Mouse (Mus musculus) ES-E14 (cell line): ENCODE data around the gene Crlf1.

Experiments
- CHD2 ChIP-seq: IDR thresholded peaks from 2 replicates; pipeline ENCODE4 v1.6.1; 2014; ENCODE audit warnings: mild to moderate bottlenecking, low read depth, low read length, inconsistent platforms
- HCFC1 ChIP-seq: IDR thresholded peaks from 2 replicates; pipeline ENCODE4 v1.6.1; 2012; ENCODE audit warnings: low read length, inconsistent platforms, borderline replicate concordance; ENCODE audit not compliant: insufficient read depth
- ZC3H11A ChIP-seq: IDR thresholded peaks from 2 replicates; pipeline ENCODE4 v1.6.1; 2012; ENCODE audit warnings: low read depth, mild to moderate bottlenecking, inconsistent platforms, low read length, borderline replicate concordance
- ZNF384 ChIP-seq: IDR thresholded peaks from 2 replicates; pipeline ENCODE4 v1.6.1; 2012; ENCODE audit warnings: low read depth, low read length, inconsistent platforms

DNA sequence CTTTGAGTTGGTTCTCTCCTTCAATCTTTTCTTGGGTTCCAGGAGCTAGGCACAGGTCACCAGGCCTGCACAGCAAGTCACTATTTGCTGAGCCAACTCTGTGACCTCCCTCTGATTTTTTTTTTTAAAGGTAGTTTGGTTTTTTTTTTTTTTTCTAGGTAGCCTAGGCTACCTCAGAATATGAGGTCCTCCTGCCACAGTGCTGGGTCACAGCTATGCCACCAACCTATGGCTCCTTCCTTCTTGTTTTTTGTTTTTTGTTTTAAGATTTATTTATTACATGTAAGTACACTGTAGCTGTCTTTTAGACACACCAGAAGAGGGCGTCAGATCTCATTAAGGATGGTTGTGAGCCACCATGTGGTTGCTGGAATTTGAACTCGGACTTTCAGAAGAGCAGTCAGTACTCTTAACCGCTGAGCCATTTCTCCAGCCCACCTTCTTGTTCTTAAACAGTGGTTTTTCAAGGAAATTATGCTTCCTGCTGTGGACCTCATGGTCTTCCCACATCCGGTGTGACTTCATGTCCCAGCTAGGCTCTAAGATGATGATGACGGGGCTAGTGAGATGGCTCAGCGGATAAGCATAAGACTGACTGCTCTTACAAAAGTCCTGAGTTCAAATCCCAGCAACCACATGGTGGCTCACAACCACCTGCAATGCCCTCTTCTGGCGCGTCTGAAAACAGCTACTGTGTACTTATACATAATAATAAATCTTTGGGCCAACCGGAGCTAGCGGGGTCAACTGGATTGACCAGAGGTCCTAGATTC, 56.6 kb downstream of the Crlf1 start:
- TF ChIP-seq HCFC1 (no peak), ZNF384 (peak; percentile 85), ZC3H11A (no peak), CHD2 (no peak)
